Mouse (Mus musculus) myocyte (in vitro differentiated cells): ENCODE measurements around the gene Gm10778.

Experiments
- CEBPB ChIP-seq: IDR thresholded peaks from 2 replicates; pipeline ENCODE4 v1.6.1; 2011; ENCODE audit warnings: mild to moderate bottlenecking, moderate library complexity; ENCODE audit not compliant: poor library complexity, insufficient read depth, severe bottlenecking
- E2F4 ChIP-seq: IDR thresholded peaks from one replicate; pipeline ENCODE4 v1.6.1; 2011; ENCODE audit warnings: mild to moderate bottlenecking, control low read depth, moderate library complexity; ENCODE audit not compliant: insufficient read depth
- MAX ChIP-seq: IDR thresholded peaks from one replicate; pipeline ENCODE4 v1.6.1; 2011; ENCODE audit warnings: low read depth, mild to moderate bottlenecking, control low read depth
- MYOD1 ChIP-seq, 3 experiments: IDR thresholded peaks; one replicate each; pipeline ENCODE4 v1.6.1; 2011; ENCODE audit warnings: control low read depth in 2 of 3, low read depth in 2 of 3, mild to moderate bottlenecking in 2 of 3, moderate library complexity in 1 of 3; ENCODE audit not compliant: insufficient read length in 2 of 3, control insufficient read depth in 1 of 3
- MYOG ChIP-seq, 3 experiments: IDR thresholded peaks; one replicate each; pipeline ENCODE4 v1.6.1; 2011; ENCODE audit warnings: control low read depth in 2 of 3, low read depth in 2 of 3, mild to moderate bottlenecking in 2 of 3; ENCODE audit not compliant: insufficient read length in 2 of 3, control insufficient read depth in 1 of 3, insufficient read depth in 1 of 3
- POLR2A ChIP-seq: IDR thresholded peaks from one replicate; pipeline ENCODE4 v1.6.1; 2011; ENCODE audit warnings: low read depth, mild to moderate bottlenecking, control low read depth, moderate library complexity; ENCODE audit not compliant: insufficient read length
- POLR2AphosphoS2 ChIP-seq: IDR thresholded peaks from one replicate; pipeline ENCODE4 v1.6.1; 2011; ENCODE audit warnings: low read depth, control low read depth; ENCODE audit not compliant: insufficient read length
- TCF12 ChIP-seq: IDR thresholded peaks from one replicate; pipeline ENCODE4 v1.6.1; 2011; ENCODE audit warnings: mild to moderate bottlenecking, control low read depth; ENCODE audit not compliant: poor library complexity, insufficient read depth, severe bottlenecking
- TCF3 ChIP-seq: IDR thresholded peaks from one replicate; pipeline ENCODE4 v1.6.1; 2011; ENCODE audit warnings: low read depth, control low read depth; ENCODE audit not compliant: insufficient read length

DNA sequence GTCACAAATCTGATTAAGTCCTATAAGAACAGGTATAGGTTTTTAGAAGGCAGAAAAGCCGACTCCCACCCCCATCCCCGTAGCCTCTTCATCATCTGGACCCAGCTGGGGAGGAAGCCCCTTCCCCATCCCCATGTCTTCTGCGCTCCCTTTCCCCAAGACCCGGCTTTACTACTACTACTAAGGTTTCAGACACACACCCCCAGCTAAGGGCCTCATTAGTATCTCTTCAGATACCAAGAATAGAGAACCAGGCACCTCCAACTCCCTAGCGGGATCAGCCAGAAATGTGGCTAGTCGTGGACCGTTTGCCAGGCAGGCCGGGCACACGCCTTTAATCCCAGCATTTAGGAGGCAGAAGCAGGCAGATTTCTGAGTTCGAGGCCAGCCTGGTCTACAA lies 48.8 kb upstream of the Gm10778 start:
- TF ChIP-seq POLR2A = no peak
- no peak for TF ChIP-seq POLR2AphosphoS2
- TF ChIP-seq E2F4 = no peak
- TF ChIP-seq MYOD1 (IDR thresholded peaks at IDR 0.05; ENCODE audit: control insufficient read depth in 1 of 3, insufficient read length in 2 of 3, low read depth in 2 of 3) = no peak
- TF ChIP-seq CEBPB = no peak
- no peak for TF ChIP-seq MYOG (IDR thresholded peaks at IDR 0.05; ENCODE audit: control insufficient read depth in 1 of 3, insufficient read depth in 1 of 3, insufficient read length in 2 of 3, low read depth in 2 of 3)
- no peak for TF ChIP-seq MAX
- TF ChIP-seq TCF12 = no peak
- TF ChIP-seq TCF3 = no peak
